Comparison of ENCODE assay signal across 12 mouse cellular contexts in genomic region chr12:104904138-104904537, GRCm38 (mm10). TPM values are rescaled to one million over a fixed set of nuclear protein-coding genes. Genes with fewer than 3 reads are reported as not detected.
DNase-seq lines count a peak whose midpoint lies in the region; ATAC-seq and TF ChIP-seq lines count a peak whose summit lies in the region.
"Had no signal": no experiment of that assay in that cellular context is flagged by ENCODE, and none has a peak within 500 bp of the region (broad histone marks: within the 10 kb centered on the region; RNA-seq: fewer than 3 reads in every experiment).

No protein-coding gene starts in this region.

- DNase-seq in retina, embryonic 14.5 days (ENCODE audit: low spot score), result peak; percentile 38
- no peak for DNase-seq in retina, postnatal 1 day
- peak; percentile 58 for DNase-seq in embryo, embryonic 11 days
- DNase-seq in kidney, postnatal 0 days (ENCODE audit: low spot score), result peak; percentile 64
- DNase-seq in splenic B cell, adult 2 months (ENCODE audit: low read depth, low spot score), result peak; percentile 64
- no peak for DNase-seq in adrenal gland, adult (ENCODE audit: inconsistent age in 2 of 2, low spot score in 1 of 2)
- DNase-seq in gastrocnemius, postnatal 10 days, result no peak
- no peak for DNase-seq in layer of hippocampus, adult 2 months (ENCODE audit: low spot score in 2 of 2)
- DNase-seq: cerebellum, adult 9-11 months; right cerebral cortex, adult 18-20 months had no signal

- 6% methylated on average over 5 of the region's 5 CpGs for WGBS in kidney, postnatal 0 days

- H3K27ac ChIP-seq in kidney, postnatal 0 days, result peak overlapping the region; percentile 51; the same call in 1 of the 2 replicates
- H3K27ac ChIP-seq in layer of hippocampus, adult 2 months, result no peak overlapping the region

- peaks cover 15% of the 10 kb centered on the region for H3K4me1 ChIP-seq in kidney, postnatal 0 days (replicated peaks; ENCODE audit: insufficient read depth, low read length)

- peak; percentile 7; the same call in 1 of the 2 replicates for TF ChIP-seq CTCF in kidney, postnatal 0 days (IDR thresholded peaks at IDR 0.05; ENCODE audit: low read depth)
- no peak for TF ChIP-seq CTCF in layer of hippocampus, adult 2 months (conservative IDR thresholded peaks at IDR 0.05)

- no peak overlapping the region for H3K4me2 ChIP-seq in kidney, postnatal 0 days (ENCODE audit: low read length)
- H3K4me2 ChIP-seq: liver, embryonic 11.5 days had no signal

- no peak overlapping the region for H3K4me3 ChIP-seq in kidney, postnatal 0 days (replicated peaks; ENCODE audit: low read depth, low read length)
- no peak overlapping the region for H3K4me3 ChIP-seq in layer of hippocampus, adult 2 months

- no peaks in the 10 kb centered on the region for H3K27me3 ChIP-seq in kidney, postnatal 0 days (ENCODE audit: insufficient read depth, low read length)
- no peaks in the 10 kb centered on the region for H3K27me3 ChIP-seq in splenic B cell, adult 2 months (ENCODE audit: control insufficient read depth, insufficient read depth, low read length, poor library complexity, severe bottlenecking)
- H3K27me3 ChIP-seq: Patski had no signal

- no peaks in the 10 kb centered on the region for H3K9me3 ChIP-seq in kidney, postnatal 0 days (replicated peaks; ENCODE audit: low read length)

- no peak overlapping the region for H3K9ac ChIP-seq in kidney, postnatal 0 days (ENCODE audit: low read depth, low read length)

- peak; percentile 85 for ATAC-seq in kidney, postnatal 0 days (replicated peaks; ENCODE audit: low FRiP score, low read depth)
- ATAC-seq: Patski had no signal

- H3K36me3 ChIP-seq in kidney, postnatal 0 days (ENCODE audit: insufficient read depth, low read length), result no peaks in the 10 kb centered on the region
- H3K36me3 ChIP-seq in splenic B cell, adult 2 months (ENCODE audit: control insufficient read depth, insufficient read depth, low read length, poor library complexity, severe bottlenecking), result no peaks in the 10 kb centered on the region

RNA-seq across cellular contexts. Expression of gene Clmn, which starts 39.3 kb away (rescaled TPM):
- polyA plus RNA-seq in kidney, postnatal 0 days (2015; fragmentation: Nextera tagmentation; extraction: Ambion mirVana), result 6.0 and 7.3 TPM in 2 replicates
- 1 to 10 TPM; 4.2 TPM for total RNA-seq in gastrocnemius, postnatal 10 days (2021)
- total RNA-seq in layer of hippocampus, adult 2 months (2021), result 100 to 1,000 TPM; 103 to 108 TPM

Comparison
In these comparisons a context has a peak if more than half of its experiments do, and no peak if none do; other contexts are left out.
1. DNase-seq: peak in retina, embryonic 14.5 days (single experiment), embryo, embryonic 11 days (single experiment), kidney, postnatal 0 days (single experiment) and splenic B cell, adult 2 months (single experiment); none in retina, postnatal 1 day (single experiment), adrenal gland, adult (0 of 2), gastrocnemius, postnatal 10 days (single experiment) and layer of hippocampus, adult 2 months (0 of 2).
2. RNA of gene Clmn, which starts 39.3 kb away (total RNA-seq): 103 to 108 TPM in layer of hippocampus, adult 2 months; 4.2 TPM in gastrocnemius, postnatal 10 days; every median in the first group is over 10 times any median in the second.